Mouse (Mus musculus): ENCODE data around the gene Ssh2. TPM values are rescaled to one million over a fixed set of nuclear protein-coding genes. Genes with fewer than 3 reads are reported as not detected.
"Not testable (repeated sequence)": the region's sequence is repeated elsewhere in the genome, so short reads cannot be mapped to it uniquely, and the experiment has no call there.

The Ssh2 gene
- polyA plus RNA-seq, 1 experiment: 13.5 TPM

DNA sequence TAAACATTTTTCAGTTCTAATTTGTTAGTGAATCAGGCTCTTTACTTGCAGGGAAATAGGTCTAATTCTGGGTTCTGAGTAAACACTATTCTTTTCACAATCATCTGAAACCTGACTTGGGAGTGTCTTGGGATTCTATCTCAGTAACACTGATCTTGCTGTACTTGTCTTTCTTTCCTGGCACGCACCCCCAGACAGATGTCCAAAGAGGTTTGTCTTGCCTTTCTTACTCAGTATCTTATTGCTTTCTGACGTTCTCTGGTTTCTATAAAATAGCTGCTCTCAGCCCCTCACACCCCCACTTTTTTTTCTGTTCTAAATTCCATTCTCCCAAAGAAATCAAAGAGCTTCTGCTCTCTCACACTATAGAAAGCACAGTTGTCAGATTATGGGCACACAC, 51.3 kb downstream of the Ssh2 start:
- Histone ChIP-seq H3K4me3 (ENCODE audit: insufficient read depth, low read length) (no peak overlapping the region), H3K4me1 (ENCODE audit: control insufficient read depth, insufficient read depth, low read length) (no peaks in the 10 kb centered on the region), H3K27ac (ENCODE audit: insufficient read depth, low read length) (no peak overlapping the region)
- TF ChIP-seq CTCF (IDR thresholded peaks at IDR 0.05; ENCODE audit: borderline replicate concordance, insufficient read depth, low read length): no peak
- no peak for TF ChIP-seq POLR2A (IDR thresholded peaks at IDR 0.05; ENCODE audit: low read depth, low read length)

DNA sequence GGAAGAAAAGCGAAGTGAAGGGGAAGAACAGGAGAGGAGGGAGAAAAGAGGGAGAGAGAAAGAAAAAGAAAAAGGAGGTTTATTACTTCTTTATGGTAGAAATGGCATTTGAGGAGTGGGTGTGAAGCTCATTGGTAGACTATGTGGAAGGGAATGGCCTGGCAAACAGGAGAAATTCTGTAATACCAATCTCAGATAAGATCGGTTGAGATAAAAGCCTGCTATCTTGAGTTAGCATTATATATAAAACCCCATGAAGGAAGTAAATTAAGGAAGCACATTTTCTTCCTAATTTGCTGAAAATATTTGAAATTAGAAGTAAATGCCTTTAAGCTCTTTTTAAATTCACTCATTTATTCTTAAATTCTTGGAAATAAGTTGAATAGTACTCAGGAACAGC, 59.9 kb downstream of the Ssh2 start:
- Histone ChIP-seq H3K4me1 (ENCODE audit: control insufficient read depth, insufficient read depth, low read length) (no peaks in the 10 kb centered on the region), H3K27ac (ENCODE audit: insufficient read depth, low read length) (no peak overlapping the region), H3K4me3 (ENCODE audit: insufficient read depth, low read length) (no peak overlapping the region)
- TF ChIP-seq CTCF (IDR thresholded peaks at IDR 0.05; ENCODE audit: borderline replicate concordance, insufficient read depth, low read length) (no peak), POLR2A (IDR thresholded peaks at IDR 0.05; ENCODE audit: low read depth, low read length) (no peak)

DNA sequence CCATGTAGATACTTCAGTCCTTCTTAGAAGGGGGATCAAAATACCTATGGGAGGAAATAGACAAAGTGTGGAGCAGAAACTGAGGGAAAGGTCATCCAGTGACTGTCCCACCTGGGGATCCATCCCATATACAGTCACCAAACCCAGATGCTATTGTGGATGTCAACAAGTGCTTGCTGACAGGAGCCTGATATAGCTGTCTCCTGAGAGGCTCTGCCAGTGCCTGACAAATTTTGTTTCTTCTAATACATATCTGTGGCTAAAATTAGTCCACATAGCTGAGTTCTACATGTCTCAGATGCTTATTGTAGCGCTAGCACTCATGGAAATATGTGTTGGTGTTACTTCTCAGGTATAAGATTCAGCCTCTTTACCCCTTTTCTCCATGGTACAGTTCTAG, 62.5 kb downstream of the Ssh2 start:
- not testable (repeated sequence) for H3K4me3 ChIP-seq (ENCODE audit: insufficient read depth, low read length); H3K4me1 ChIP-seq (ENCODE audit: control insufficient read depth, insufficient read depth, low read length); H3K27ac ChIP-seq (ENCODE audit: insufficient read depth, low read length)

DNA sequence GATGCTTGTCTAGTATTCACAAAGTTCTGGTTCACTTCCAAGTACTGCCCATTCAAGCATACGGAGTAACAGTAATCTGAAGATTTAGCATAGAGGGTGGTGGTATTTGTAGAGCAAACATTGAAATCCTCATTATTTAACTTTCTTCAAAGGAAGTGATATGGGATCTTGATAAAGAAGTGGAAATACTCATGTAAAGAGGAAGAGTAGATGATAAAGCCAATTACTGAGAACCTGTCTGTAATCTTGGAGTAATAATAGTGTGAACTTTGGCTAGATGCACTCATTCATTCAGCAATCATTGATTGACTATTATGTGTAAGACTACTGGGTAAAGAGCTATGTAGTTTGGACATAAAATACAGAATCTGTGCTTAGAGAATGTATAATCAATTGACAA, 64.1 kb downstream of the Ssh2 start:
- TF ChIP-seq POLR2A (IDR thresholded peaks at IDR 0.05; ENCODE audit: low read depth, low read length) (no peak), CTCF (IDR thresholded peaks at IDR 0.05; ENCODE audit: borderline replicate concordance, insufficient read depth, low read length) (no peak)
- Histone ChIP-seq H3K4me1 (ENCODE audit: control insufficient read depth, insufficient read depth, low read length) (no peaks in the 10 kb centered on the region), H3K27ac (ENCODE audit: insufficient read depth, low read length) (no peak overlapping the region), H3K4me3 (ENCODE audit: insufficient read depth, low read length) (no peak overlapping the region)

DNA sequence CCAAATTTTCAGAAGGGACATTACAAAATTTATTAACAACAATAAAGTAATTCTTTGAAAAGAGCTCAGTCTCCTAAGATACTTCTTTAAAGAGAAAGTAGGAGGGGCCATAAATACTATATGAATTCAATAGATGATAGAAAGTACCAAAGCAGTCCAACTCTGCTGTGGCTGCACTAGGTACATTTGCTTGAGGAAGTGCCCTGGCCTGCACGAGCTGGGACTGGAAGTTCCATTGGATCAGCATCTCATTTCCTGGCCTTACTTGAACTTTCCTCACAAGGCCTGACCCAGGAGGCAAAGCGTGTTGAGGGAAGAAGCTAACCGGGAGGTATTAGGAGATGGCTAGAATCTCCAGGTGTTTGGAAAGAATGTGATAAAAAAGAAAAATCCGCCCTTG, 75.4 kb downstream of the Ssh2 start:
- H3K27ac ChIP-seq (ENCODE audit: insufficient read depth, low read length): no peak overlapping the region
- H3K4me3 ChIP-seq (ENCODE audit: insufficient read depth, low read length): no peak overlapping the region
- H3K4me1 ChIP-seq (ENCODE audit: control insufficient read depth, insufficient read depth, low read length): no peaks in the 10 kb centered on the region
- TF ChIP-seq POLR2A (IDR thresholded peaks at IDR 0.05; ENCODE audit: low read depth, low read length) (no peak), CTCF (IDR thresholded peaks at IDR 0.05; ENCODE audit: borderline replicate concordance, insufficient read depth, low read length) (no peak)

DNA sequence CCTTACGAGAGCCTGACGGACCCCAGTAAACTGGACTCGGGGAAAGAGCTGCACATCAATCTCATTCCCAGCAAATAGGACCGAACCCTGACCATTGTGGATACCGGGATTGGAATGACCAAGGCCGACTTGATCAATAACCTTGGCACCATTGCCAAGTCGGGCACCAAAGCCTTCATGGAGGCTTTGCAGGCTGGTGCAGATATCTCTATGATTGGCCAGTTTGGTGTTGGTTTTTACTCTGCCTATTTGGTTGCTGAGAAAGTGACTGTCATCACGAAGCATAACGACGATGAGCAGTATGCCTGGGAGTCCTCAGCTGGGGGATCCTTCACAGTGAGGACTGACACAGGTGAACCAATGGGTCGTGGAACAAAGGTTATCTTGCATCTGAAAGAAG, 77.6 kb downstream of the Ssh2 start:
- not testable (repeated sequence) for H3K4me1 ChIP-seq (ENCODE audit: control insufficient read depth, insufficient read depth, low read length); H3K4me3 ChIP-seq (ENCODE audit: insufficient read depth, low read length); H3K27ac ChIP-seq (ENCODE audit: insufficient read depth, low read length)

DNA sequence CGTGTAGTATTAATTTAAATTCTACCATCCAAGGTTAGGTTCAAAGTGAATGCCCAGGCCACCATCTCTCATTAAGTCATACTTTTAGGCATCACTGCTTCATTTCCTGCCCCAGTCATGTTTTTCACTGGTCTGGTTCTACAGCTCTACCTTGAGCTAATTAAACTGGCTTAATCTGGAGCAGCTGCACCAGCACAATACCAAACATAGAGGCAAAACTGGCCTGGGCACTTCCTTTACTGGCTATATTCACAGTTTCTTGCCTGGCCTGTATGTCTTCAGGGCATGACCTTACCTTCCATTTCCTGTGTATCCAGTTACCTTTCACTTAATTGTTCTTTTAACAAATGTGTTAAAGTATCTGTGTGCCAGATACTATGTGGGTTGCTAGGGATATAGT, 81.2 kb downstream of the Ssh2 start:
- no peak overlapping the region for H3K27ac ChIP-seq (ENCODE audit: insufficient read depth, low read length)
- no peaks in the 10 kb centered on the region for H3K4me1 ChIP-seq (ENCODE audit: control insufficient read depth, insufficient read depth, low read length)
- no peak overlapping the region for H3K4me3 ChIP-seq (ENCODE audit: insufficient read depth, low read length)
- no peak for TF ChIP-seq POLR2A (IDR thresholded peaks at IDR 0.05; ENCODE audit: low read depth, low read length)

DNA sequence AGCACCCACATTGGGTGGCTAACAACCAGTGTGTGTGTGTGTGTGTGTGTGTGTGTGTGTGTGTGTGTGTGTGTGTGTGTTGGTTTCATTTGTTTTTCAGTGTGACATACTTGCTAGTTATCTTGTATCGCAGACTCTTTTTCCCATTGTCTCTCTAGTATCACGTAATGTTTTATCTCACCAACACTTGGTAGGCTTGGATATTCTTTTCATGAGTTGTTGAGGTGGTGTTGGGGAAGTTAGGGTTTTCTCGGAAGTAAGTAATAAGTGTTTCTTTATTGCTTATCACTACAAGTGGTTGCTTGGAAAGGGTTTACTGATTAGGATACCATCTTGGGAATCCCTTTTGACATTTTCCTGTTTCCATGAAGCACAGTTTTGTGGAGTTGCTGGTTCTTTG, 91.1 kb downstream of the Ssh2 start:
- no peak overlapping the region for H3K4me3 ChIP-seq (ENCODE audit: insufficient read depth, low read length)
- no peaks in the 10 kb centered on the region; the same call in 1 of the 2 replicates for H3K4me1 ChIP-seq (ENCODE audit: control insufficient read depth, insufficient read depth, low read length)
- no peak overlapping the region for H3K27ac ChIP-seq (ENCODE audit: insufficient read depth, low read length)
- TF ChIP-seq CTCF (IDR thresholded peaks at IDR 0.05; ENCODE audit: borderline replicate concordance, insufficient read depth, low read length) (no peak), POLR2A (IDR thresholded peaks at IDR 0.05; ENCODE audit: low read depth, low read length) (no peak)

DNA sequence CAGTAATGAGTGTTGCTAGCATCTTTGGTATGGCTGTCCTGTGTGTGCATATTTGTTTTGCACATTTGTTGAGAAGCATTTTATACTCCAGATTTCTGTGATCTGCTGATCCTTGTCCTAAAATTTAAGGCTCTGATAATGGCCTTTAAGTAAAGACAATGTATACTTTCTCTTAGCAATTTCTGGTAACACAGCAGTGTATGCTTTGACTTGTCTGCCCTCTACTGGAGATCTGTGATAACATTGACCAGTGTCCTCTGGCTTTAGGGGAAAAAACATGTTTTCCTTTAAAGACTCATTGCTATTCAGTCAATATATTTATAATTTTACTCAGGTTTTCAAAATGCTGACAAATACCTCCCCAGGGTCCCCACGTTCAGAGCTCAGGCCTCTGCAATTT, 92.4 kb downstream of the Ssh2 start:
- no peak overlapping the region for H3K27ac ChIP-seq (ENCODE audit: insufficient read depth, low read length)
- TF ChIP-seq POLR2A (IDR thresholded peaks at IDR 0.05; ENCODE audit: low read depth, low read length) (no peak), CTCF (IDR thresholded peaks at IDR 0.05; ENCODE audit: borderline replicate concordance, insufficient read depth, low read length) (no peak)
- H3K4me1 ChIP-seq (ENCODE audit: control insufficient read depth, insufficient read depth, low read length): no peaks in the 10 kb centered on the region; the same call in 1 of the 2 replicates
- no peak overlapping the region for H3K4me3 ChIP-seq (ENCODE audit: insufficient read depth, low read length)

DNA sequence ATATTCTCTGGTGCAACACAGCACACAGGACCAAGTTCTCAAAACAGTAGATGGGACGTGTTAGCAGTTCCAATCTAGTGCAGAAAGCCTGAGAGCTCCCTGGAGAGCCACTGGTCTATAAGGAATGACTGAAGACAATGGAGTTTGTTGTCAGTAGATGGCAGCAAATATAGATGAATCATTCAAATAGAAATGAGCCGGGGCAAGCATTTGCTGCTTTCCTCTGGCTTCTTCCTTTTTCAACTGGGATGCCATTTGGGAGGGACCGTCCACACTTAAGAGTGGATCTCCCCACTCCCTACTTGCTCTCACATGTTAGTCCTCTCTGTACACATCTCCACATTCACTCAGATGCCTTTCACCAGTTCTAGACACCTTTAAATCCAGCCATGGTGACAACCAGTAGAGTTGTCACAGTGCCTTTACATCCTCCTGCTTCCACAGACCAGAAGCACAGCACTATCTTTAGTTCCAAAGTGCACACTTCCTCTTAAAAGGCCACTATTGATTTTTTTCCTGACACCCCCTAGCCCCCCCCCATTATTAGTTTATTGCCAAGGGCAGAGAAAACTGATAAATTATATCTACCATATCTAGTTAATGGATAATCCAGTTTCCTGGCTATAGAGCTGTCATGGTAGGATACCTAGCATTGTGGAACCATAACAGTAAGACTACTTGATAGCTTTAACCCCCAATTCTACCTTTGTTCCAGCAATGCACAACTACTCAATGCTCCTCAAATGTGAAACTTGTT, 101.8 kb downstream of the Ssh2 start:
- no peak overlapping the region for H3K4me3 ChIP-seq (ENCODE audit: insufficient read depth, low read length)
- TF ChIP-seq POLR2A (IDR thresholded peaks at IDR 0.05; ENCODE audit: low read depth, low read length) (no peak), CTCF (IDR thresholded peaks at IDR 0.05; ENCODE audit: borderline replicate concordance, insufficient read depth, low read length) (no peak)

More for the DNA sequence above, 101.8 kb downstream of the Ssh2 start:
- Histone ChIP-seq H3K4me1 (ENCODE audit: control insufficient read depth, insufficient read depth, low read length) (peaks cover 2% of the 10 kb centered on the region; the same call in 1 of the 2 replicates), H3K27ac (ENCODE audit: insufficient read depth, low read length) (no peak overlapping the region)
